Mouse (Mus musculus): ENCODE results near the gene Wdr12. TPM values are rescaled to one million over a fixed set of nuclear protein-coding genes. Genes with fewer than 3 reads are reported as not detected.

Gene Wdr12
- 16.2 TPM for polyA plus RNA-seq (2014; fragmentation: Illumina TruSeq; extraction: RNeasy Lipid Tissue Mini Kit (QIAGEN cat#74804); ENCODE audit: low read depth, low replicate concordance)

DNA sequence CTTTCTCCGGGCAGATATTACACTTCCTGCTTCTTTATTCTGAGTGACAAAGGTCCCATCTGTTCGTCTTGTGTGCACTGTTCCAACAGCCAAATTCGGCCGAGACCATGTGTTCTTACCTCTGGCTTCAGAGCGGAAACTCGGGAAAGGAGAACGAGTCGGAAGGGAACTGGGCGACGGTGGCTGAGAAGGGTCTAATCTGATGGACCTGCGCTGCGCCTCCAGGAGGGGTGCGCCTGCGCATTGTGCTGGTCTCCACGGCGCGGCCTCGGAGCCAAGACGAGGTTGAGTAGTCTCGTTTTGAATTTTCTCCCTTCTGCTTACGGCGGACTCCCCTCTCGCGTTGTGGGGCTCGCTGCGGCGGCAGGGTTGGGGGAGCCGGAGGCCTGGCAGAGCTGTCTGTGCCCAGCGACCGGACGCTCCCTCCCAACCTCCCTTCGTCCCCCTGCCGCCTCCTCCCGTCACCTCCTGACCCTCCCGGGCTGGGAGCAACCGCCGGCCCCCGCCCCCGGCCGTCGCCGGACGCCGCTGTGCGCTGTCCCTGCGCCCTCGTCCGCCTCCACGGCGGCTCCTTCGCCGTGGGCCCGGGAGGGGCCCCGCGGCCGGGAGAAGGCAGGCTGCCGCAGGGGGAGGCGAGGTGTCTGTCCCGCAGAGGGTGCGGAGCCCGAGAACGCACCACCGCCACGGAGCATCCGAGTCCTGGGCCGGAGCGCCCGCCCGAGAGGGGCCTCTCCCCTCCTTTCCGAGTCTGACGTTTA lies at the start of gene Wdr12, which contains the start of gene Carf:
Gene Wdr12, minus strand, starts transcription at position 622 of the 758 bp plus-strand sequence.
Gene Carf, plus strand, starts transcription at position 224 of the 758 bp plus-strand sequence.

DNA sequence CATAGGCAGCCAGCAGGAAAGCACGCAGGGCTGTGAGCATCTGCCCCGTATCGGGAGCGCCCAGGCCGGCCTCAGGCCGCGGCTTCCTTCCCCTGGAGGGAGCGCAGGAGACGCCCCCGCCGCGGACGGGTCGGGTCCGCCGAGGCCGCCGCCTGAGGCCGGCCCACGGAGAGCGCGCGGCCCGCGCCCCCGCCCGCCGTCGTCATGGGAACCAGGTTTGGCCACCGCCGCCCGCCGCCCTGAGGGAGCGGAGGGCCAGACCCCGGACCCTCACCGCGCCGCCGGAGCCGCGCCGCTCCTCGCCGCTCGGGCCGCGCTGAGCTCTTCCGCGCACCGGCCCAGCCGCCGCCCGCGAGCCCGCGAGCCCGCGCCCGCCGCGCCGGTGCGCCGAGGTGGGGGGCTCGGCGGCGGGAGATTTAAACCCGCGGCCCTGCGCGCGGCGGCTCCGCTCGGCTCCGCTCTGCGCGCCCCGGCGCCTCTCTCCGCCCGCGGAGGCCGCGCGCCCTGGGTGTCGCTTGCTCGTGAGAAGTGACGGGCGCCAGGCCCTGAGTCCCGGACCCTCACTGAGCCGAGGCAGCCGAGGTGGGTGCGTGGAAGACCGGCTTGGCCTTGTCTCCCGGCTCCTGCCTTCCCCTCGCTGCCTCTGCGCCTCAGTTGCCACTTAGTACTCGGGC lies 55.5 kb downstream of the Wdr12 start, which contains the start of gene Ica1l:
Gene Ica1l, minus strand, starts transcription at position 389 of the 674 bp plus-strand sequence.

Other genes starting within 250 kb of the Wdr12 start
- 14.2 TPM for gene Fam117b, start 185.6 kb downstream of the Wdr12 start, polyA plus RNA-seq (2014; fragmentation: Illumina TruSeq; extraction: RNeasy Lipid Tissue Mini Kit (QIAGEN cat#74804); ENCODE audit: low read depth, low replicate concordance)
- 2.2 TPM for gene Ica1l, start 55.5 kb downstream of the Wdr12 start, polyA plus RNA-seq (2014; fragmentation: Illumina TruSeq; extraction: RNeasy Lipid Tissue Mini Kit (QIAGEN cat#74804); ENCODE audit: low read depth, low replicate concordance)
- gene Carf, start 398 bp downstream of the Wdr12 start, polyA plus RNA-seq (2014; fragmentation: Illumina TruSeq; extraction: RNeasy Lipid Tissue Mini Kit (QIAGEN cat#74804); ENCODE audit: low read depth, low replicate concordance): 6.3 TPM
- gene Nbeal1, start 82.0 kb upstream of the Wdr12 start, polyA plus RNA-seq (2014; fragmentation: Illumina TruSeq; extraction: RNeasy Lipid Tissue Mini Kit (QIAGEN cat#74804); ENCODE audit: low read depth, low replicate concordance): 6.1 TPM
- 17.2 TPM for gene Cyp20a1, start 244.7 kb upstream of the Wdr12 start, polyA plus RNA-seq (2014; fragmentation: Illumina TruSeq; extraction: RNeasy Lipid Tissue Mini Kit (QIAGEN cat#74804); ENCODE audit: low read depth, low replicate concordance)